Mouse (Mus musculus) small intestine, adult 2 months (tissue): ENCODE data around the gene Glrb. TPM values are rescaled to one million over a fixed set of nuclear protein-coding genes. Genes with fewer than 3 reads are reported as not detected.

Source experiments
- H3K27ac ChIP-seq: fragments of 200-500 bp; 2 replicates; pipeline ENCODE4 v1.5.1; 2012; ENCODE audit warnings: low read depth, low read length, control low read depth, inconsistent platforms; ENCODE audit not compliant: insufficient read depth
- H3K27me3 ChIP-seq: fragments of 200-500 bp; 2 replicates; pipeline ENCODE4 v1.6.1; 2012; ENCODE audit warnings: mild to moderate bottlenecking, moderate library complexity, low read length, inconsistent platforms; ENCODE audit not compliant: control insufficient read depth, insufficient read depth
- H3K36me3 ChIP-seq: fragments of 200-500 bp; 2 replicates; pipeline ENCODE4 v1.6.1; 2012; ENCODE audit warnings: mild to moderate bottlenecking, low read length, control low read depth, inconsistent platforms; ENCODE audit not compliant: control insufficient read depth, insufficient read depth
- H3K4me1 ChIP-seq: fragments of 200-500 bp; 2 replicates; pipeline ENCODE4 v1.6.1; 2012; ENCODE audit warnings: low read length, inconsistent platforms, mixed read lengths; ENCODE audit not compliant: control insufficient read depth, insufficient read depth, insufficient read length
- H3K4me3 ChIP-seq: fragments of 200-500 bp; 2 replicates; pipeline ENCODE4 v1.5.1; 2012; ENCODE audit warnings: low read depth, mild to moderate bottlenecking, control low read depth, inconsistent platforms, low read length, moderate library complexity
- CTCF ChIP-seq: fragments of 200-500 bp; IDR thresholded peaks from 2 replicates; pipeline ENCODE4 v1.5.1; 2012; ENCODE audit warnings: low read depth, mild to moderate bottlenecking, control low read depth, inconsistent platforms, low read length, moderate library complexity, mixed read lengths; ENCODE audit not compliant: insufficient replicate concordance, insufficient read length; ENCODE audit errors: extremely low read depth
- POLR2A ChIP-seq: fragments of 200-500 bp; IDR thresholded peaks from 2 replicates; pipeline ENCODE4 v1.6.1; 2012; ENCODE audit warnings: low read depth, mild to moderate bottlenecking, control low read depth, inconsistent platforms, low read length, moderate library complexity
- WGBS: fragments of 180-500 bp; shearing (Covaris S2); methylation state at CpG from one replicate; pipeline ENCODE4 v1.1.7; 2018; 5-methylcytosine and 5-hydroxymethylcytosine counted together
- polyA plus RNA-seq: library from polyadenylated mRNA; depleted of rRNA; stranded (reverse); fragments of >200 nt; gene quantifications from 2 replicates; pipeline ENCODE4 v1.2.3, GENCODE M21; 2012

The Glrb gene
- polyA plus RNA-seq, 1 experiment: 0.06 TPM

DNA sequence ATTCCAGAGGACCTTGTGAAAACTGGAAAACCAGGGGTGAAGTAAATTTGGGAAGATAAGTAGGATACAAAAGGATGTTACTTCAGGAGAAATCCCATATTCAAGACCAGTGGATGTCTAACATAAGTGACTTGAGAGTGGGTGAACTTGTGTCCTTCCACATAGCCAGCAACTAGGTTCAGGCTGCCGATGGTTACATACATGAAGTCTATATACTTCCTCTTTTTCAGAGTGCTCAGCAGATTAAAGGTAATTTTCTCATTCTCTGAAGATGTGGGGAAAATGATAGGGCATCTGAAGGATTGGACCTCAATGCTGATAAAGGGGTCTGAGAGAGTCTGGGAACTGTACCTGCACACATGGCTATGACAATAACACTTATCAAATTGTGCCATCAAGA, 89.5 kb downstream of the Glrb start:
- Histone ChIP-seq H3K27ac (no peak overlapping the region), H3K36me3 (no peaks in the 10 kb centered on the region), H3K27me3 (no peaks in the 10 kb centered on the region), H3K4me3 (no peak overlapping the region), H3K4me1 (no peaks in the 10 kb centered on the region)
- WGBS: 78% methylated on average over 1 of the region's 1 CpGs
- no peak for TF ChIP-seq POLR2A
- no peak for TF ChIP-seq CTCF

DNA sequence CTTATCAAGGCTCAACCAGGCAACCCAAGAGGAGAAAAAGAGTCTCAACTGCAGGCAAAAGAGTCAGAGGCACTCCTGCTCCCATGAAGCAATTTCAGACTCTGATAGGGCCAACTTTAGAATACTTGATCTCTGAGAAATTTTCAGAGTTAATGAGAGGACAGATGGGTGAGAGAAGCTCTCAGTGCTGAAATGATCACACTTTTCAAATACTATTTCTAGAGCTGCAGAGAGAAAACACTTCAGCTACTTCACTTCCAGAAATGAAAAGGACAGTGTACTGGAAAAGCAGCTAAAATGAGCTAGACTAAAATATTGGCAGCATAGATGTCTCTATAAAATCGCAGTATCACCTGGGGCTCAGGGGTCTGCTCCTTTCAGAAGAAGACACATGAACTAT, 94.8 kb downstream of the Glrb start:
- WGBS: 83% methylated on average over 1 of the region's 1 CpGs
- Histone ChIP-seq H3K36me3 (no peaks in the 10 kb centered on the region), H3K4me3 (no peak overlapping the region), H3K4me1 (no peaks in the 10 kb centered on the region), H3K27me3 (no peaks in the 10 kb centered on the region), H3K27ac (no peak overlapping the region)
- TF ChIP-seq CTCF (no peak), POLR2A (no peak)

GRCm38 (mm10) chr3:80813734-80814133, 99.7 kb downstream of the Glrb start:
- Histone ChIP-seq H3K4me1 (no peaks in the 10 kb centered on the region), H3K27ac (no peak overlapping the region), H3K27me3 (no peaks in the 10 kb centered on the region), H3K36me3 (no peaks in the 10 kb centered on the region), H3K4me3 (no peak overlapping the region)
- TF ChIP-seq POLR2A (no peak), CTCF (no peak)

DNA sequence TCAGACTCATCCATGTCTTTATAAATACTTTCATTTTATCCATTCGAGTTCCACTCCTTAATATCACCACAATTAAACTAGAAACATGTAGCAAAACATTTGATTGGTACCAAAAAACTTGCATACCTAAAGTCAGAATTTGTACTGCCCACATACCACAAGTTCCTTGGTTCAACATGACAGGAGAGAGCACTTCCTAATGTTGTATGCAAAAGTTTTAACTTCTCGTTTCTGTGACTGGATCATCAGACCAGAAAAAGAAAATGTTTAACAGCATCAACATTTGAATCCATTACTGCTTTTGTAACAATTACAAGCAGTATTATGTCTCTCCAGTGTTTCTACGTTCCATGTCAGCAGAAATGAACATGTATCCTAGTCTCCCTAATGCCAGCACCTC, 101.2 kb downstream of the Glrb start:
- 59% methylated on average over 3 of the region's 3 CpGs for WGBS
- Histone ChIP-seq H3K4me3 (no peak overlapping the region), H3K4me1 (no peaks in the 10 kb centered on the region), H3K27me3 (no peaks in the 10 kb centered on the region), H3K36me3 (no peaks in the 10 kb centered on the region), H3K27ac (no peak overlapping the region)
- no peak for TF ChIP-seq POLR2A
- TF ChIP-seq CTCF: no peak

GRCm38 (mm10) chr3:80805327-80805726, 108.1 kb downstream of the Glrb start:
- Histone ChIP-seq H3K4me1 (no peaks in the 10 kb centered on the region), H3K27me3 (0 out of 2 replicates have a peak, but pooled peaks cover under 1% of the 10 kb centered on the region)
- WGBS: 10% methylated on average over 1 of the region's 1 CpGs

DNA sequence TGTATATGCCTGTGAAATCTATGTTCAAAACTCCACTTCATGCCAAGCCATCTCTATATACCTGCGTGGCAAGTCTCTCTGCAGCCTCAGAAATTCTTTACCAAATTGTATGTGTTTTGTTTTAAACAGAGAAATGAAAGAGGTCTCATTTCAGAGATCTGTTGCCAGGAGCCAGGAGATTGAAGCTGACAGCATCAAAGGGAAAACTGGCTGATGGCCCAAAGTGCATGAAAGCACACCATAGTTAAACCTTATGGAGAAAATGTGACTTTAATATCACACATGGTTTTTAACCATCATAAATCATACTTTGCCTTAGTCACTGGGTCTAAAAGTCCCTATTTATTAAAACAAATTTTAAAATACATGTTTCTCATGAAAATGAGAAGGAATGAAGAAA, 109.6 kb downstream of the Glrb start:
- no peak for TF ChIP-seq POLR2A
- H3K27me3 ChIP-seq: 0 out of 2 replicates have a peak, but pooled peaks cover 2% of the 10 kb centered on the region
- no peak overlapping the region for H3K4me3 ChIP-seq
- H3K36me3 ChIP-seq: no peaks in the 10 kb centered on the region
- H3K27ac ChIP-seq: no peak overlapping the region
- 66% methylated on average over 1 of the region's 1 CpGs for WGBS
- no peaks in the 10 kb centered on the region for H3K4me1 ChIP-seq

More at GRCm38 (mm10) chr3:80805327-80805726, 108.1 kb downstream of the Glrb start:
- no peak overlapping the region for H3K27ac ChIP-seq
- H3K4me3 ChIP-seq: no peak overlapping the region
- TF ChIP-seq CTCF: no peak
- no peak for TF ChIP-seq POLR2A
- no peaks in the 10 kb centered on the region for H3K36me3 ChIP-seq

- H3K27me3 ChIP-seq: 0 out of 2 replicates have a peak, but pooled peaks cover 2% of the 10 kb centered on the region
- H3K36me3 ChIP-seq: no peaks in the 10 kb centered on the region
- no peaks in the 10 kb centered on the region for H3K4me1 ChIP-seq
- WGBS: 59% methylated on average over 8 of the region's 8 CpGs
- no peak overlapping the region for H3K4me3 ChIP-seq
- TF ChIP-seq CTCF (no peak), POLR2A (no peak)
- no peak overlapping the region for H3K27ac ChIP-seq
These were observed 110.2 kb downstream of the Glrb start for GRCm38 (mm10) chr3:80803211-80803610.

DNA sequence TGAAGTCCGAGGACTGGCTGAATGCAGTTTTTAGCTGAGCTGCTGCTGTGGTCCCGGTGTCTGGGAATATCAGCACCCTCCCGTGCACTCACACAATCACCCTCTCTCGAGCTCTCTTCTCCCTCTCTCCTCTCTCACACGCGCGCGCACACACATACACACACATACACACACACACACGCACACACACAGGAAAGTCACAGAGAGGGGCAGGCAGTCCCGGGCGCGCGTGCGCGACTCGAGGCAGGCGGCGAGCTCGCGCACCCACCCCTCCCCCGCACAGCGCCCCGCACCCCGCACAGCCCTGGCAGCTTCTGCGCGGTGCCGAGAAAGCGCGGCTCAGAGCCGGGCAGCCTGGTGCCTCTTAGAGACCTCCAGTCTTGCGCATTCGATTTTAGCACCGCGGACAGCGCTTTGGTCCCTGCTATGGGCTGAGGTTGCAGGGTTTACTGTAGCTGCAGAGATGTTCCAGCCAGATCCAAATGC, 110.8 kb downstream of the Glrb start, which contains the start of gene Gria2:
Gene Gria2, minus strand, starts transcription at position 240 of the 486 bp plus-strand sequence.
- Histone ChIP-seq H3K4me1 (no peaks in the 10 kb centered on the region), H3K36me3 (no peaks in the 10 kb centered on the region), H3K27me3 (0 out of 2 replicates have a peak, but pooled peaks cover 2% of the 10 kb centered on the region), H3K27ac (no peak within 1 kb of the TSS), H3K4me3 (no peak within 1 kb of the TSS)
- WGBS: 2% methylated on average over 35 of the region's 35 CpGs
- no peak for TF ChIP-seq CTCF
- TF ChIP-seq POLR2A: no peak
